Mouse (Mus musculus) hindbrain, embryonic 13.5 days (tissue): ENCODE measurements around the gene Borcs7. TPM values are rescaled to one million over a fixed set of nuclear protein-coding genes. Genes with fewer than 3 reads are reported as not detected.

Experiments
- ATAC-seq: fragments of 200-750 bp; cut with Nextera tagmentation; 2 replicates; pipeline ENCODE4 v1.8.0; 2017; ENCODE audit warnings: moderate TSS enrichment; ENCODE audit not compliant: low FRiP score
- H3K27ac ChIP-seq: fragments of 300-500 bp; sonication (generic); 2 replicates; pipeline ENCODE4 v1.5.1; 2015; ENCODE audit warnings: inconsistent platforms, mild to moderate bottlenecking, moderate library complexity
- H3K27me3 ChIP-seq: fragments of 300-500 bp; sonication (generic); 2 replicates; pipeline ENCODE4 v1.6.1; 2015; ENCODE audit warnings: mild to moderate bottlenecking, inconsistent platforms
- H3K36me3 ChIP-seq: fragments of 300-500 bp; sonication (generic); 2 replicates; pipeline ENCODE4 v1.6.1; 2015; ENCODE audit warnings: mild to moderate bottlenecking, inconsistent platforms
- H3K4me1 ChIP-seq: fragments of 300-500 bp; sonication (generic); replicated peaks from 2 replicates; pipeline ENCODE4 v1.6.1; 2015; ENCODE audit warnings: inconsistent platforms
- H3K4me2 ChIP-seq: fragments of 300-500 bp; sonication (generic); 2 replicates; pipeline ENCODE4 v1.6.1; 2015; ENCODE audit warnings: inconsistent platforms, mild to moderate bottlenecking, moderate library complexity
- H3K4me3 ChIP-seq: fragments of 300-500 bp; sonication (generic); 2 replicates; pipeline ENCODE4 v1.5.1; 2015; ENCODE audit warnings: mild to moderate bottlenecking, inconsistent platforms
- H3K9ac ChIP-seq: fragments of 300-500 bp; sonication (generic); 2 replicates; pipeline ENCODE4 v1.6.1; 2015; ENCODE audit warnings: mild to moderate bottlenecking, inconsistent platforms
- H3K9me3 ChIP-seq: fragments of 300-500 bp; sonication (generic); 2 replicates; pipeline ENCODE4 v1.6.1; 2016; ENCODE audit warnings: inconsistent platforms
- WGBS: fragments of 180-500 bp; shearing (Covaris S2); methylation state at CpG from one replicate; pipeline ENCODE4 v1.1.7; 2015; 5-methylcytosine and 5-hydroxymethylcytosine counted together
- polyA plus RNA-seq: library from polyadenylated mRNA; unstranded; fragments of >200 nt; fragmentation: Nextera tagmentation; extraction: Ambion mirVana; gene quantifications from 2 replicates; pipeline ENCODE4 v1.2.1, GENCODE M21; 2015

The Borcs7 gene
- polyA plus RNA-seq, 1 experiment from 2014 or later: 20.9 TPM

- H3K4me2 ChIP-seq: no peak overlapping the region
- no peak for ATAC-seq
- no peak overlapping the region for H3K9ac ChIP-seq
- H3K27ac ChIP-seq: no peak overlapping the region
- no peaks in the 10 kb centered on the region for H3K9me3 ChIP-seq
- H3K4me3 ChIP-seq: no peak overlapping the region
- peaks cover 5% of the 10 kb centered on the region for H3K4me1 ChIP-seq
- H3K27me3 ChIP-seq: 0 out of 2 replicates have a peak, but pooled peaks cover 3% of the 10 kb centered on the region
- no peaks in the 10 kb centered on the region for H3K36me3 ChIP-seq
- WGBS: 89% methylated on average over 10 of the region's 10 CpGs
These were observed 21.4 kb upstream of the Borcs7 start for GRCm38 (mm10) chr19:46668263-46668662.

- ATAC-seq: no peak
- H3K4me2 ChIP-seq: no peak overlapping the region
- H3K9ac ChIP-seq: no peak overlapping the region
- WGBS: 91% methylated on average over 5 of the region's 5 CpGs
- peaks cover 5% of the 10 kb centered on the region for H3K4me1 ChIP-seq
- H3K36me3 ChIP-seq: no peaks in the 10 kb centered on the region
- no peak overlapping the region for H3K4me3 ChIP-seq
- H3K9me3 ChIP-seq: no peaks in the 10 kb centered on the region
- 0 out of 2 replicates have a peak, but pooled peaks cover 3% of the 10 kb centered on the region for H3K27me3 ChIP-seq
- no peak overlapping the region for H3K27ac ChIP-seq
These were observed 19.9 kb upstream of the Borcs7 start for GRCm38 (mm10) chr19:46669802-46670201.

- Histone ChIP-seq H3K9me3 (no peaks in the 10 kb centered on the region), H3K4me3 (no peak overlapping the region), H3K36me3 (no peaks in the 10 kb centered on the region), H3K4me2 (no peak overlapping the region), H3K9ac (no peak overlapping the region), H3K4me1 (no peaks in the 10 kb centered on the region), H3K27ac (no peak overlapping the region), H3K27me3 (0 out of 2 replicates have a peak, but pooled peaks cover 3% of the 10 kb centered on the region)
- WGBS: 27% methylated on average over 13 of the region's 13 CpGs
- ATAC-seq: peak; percentile 82; the same call in 1 of the 2 replicates
These were observed 19.0 kb upstream of the Borcs7 start for GRCm38 (mm10) chr19:46670691-46671090.

- Histone ChIP-seq H3K27me3 (0 out of 2 replicates have a peak, but pooled peaks cover 3% of the 10 kb centered on the region), H3K9ac (no peak within 1 kb of the TSS), H3K4me3 (no peak within 1 kb of the TSS), H3K9me3 (no peaks in the 10 kb centered on the region), H3K4me1 (no peaks in the 10 kb centered on the region), H3K27ac (no peak within 1 kb of the TSS), H3K36me3 (no peaks in the 10 kb centered on the region), H3K4me2 (no peak within 1 kb of the TSS)
- WGBS: 72% methylated on average over 5 of the region's 5 CpGs
- no peak for ATAC-seq
These were observed 16.8 kb upstream of the Borcs7 start, which contains the start of gene Cyp17a1 for GRCm38 (mm10) chr19:46672766-46673418. TSS of gene Cyp17a1 (minus strand) at chr19:46673172.

GRCm38 (mm10) chr19:46675641-46676040 lies 14.1 kb upstream of the Borcs7 start:
- no peak overlapping the region for H3K4me3 ChIP-seq
- 0 out of 2 replicates have a peak, but pooled peaks cover 3% of the 10 kb centered on the region for H3K27me3 ChIP-seq
- no peak for ATAC-seq
- no peaks in the 10 kb centered on the region for H3K9me3 ChIP-seq
- H3K4me1 ChIP-seq: no peaks in the 10 kb centered on the region
- no peaks in the 10 kb centered on the region for H3K36me3 ChIP-seq
- H3K27ac ChIP-seq: no peak overlapping the region
- no peak overlapping the region for H3K9ac ChIP-seq
- H3K4me2 ChIP-seq: no peak overlapping the region
- 89% methylated on average over 3 of the region's 3 CpGs for WGBS

- Histone ChIP-seq H3K27me3 (no peaks in the 10 kb centered on the region), H3K27ac (no peak overlapping the region), H3K9me3 (no peaks in the 10 kb centered on the region), H3K4me1 (no peaks in the 10 kb centered on the region), H3K9ac (no peak overlapping the region), H3K4me2 (no peak overlapping the region), H3K4me3 (no peak overlapping the region), H3K36me3 (no peaks in the 10 kb centered on the region)
- WGBS: 71% methylated on average over 12 of the region's 12 CpGs
- no peak for ATAC-seq
These were observed 9.9 kb upstream of the Borcs7 start for GRCm38 (mm10) chr19:46679720-46680383.

GRCm38 (mm10) chr19:46690387-46690786 lies 681 bp downstream of the Borcs7 start:
- H3K4me3 ChIP-seq: peak overlapping the region; percentile 58
- peaks cover 14% of the 10 kb centered on the region for H3K36me3 ChIP-seq
- peak; percentile 60 for ATAC-seq
- no peaks in the 10 kb centered on the region for H3K9me3 ChIP-seq
- no peaks in the 10 kb centered on the region for H3K27me3 ChIP-seq
- 74% methylated on average over 11 of the region's 11 CpGs for WGBS
- peaks cover 6% of the 10 kb centered on the region; the same call in 1 of the 2 replicates for H3K4me1 ChIP-seq
- H3K4me2 ChIP-seq: peak overlapping the region; percentile 56
- peak overlapping the region; percentile 80 for H3K9ac ChIP-seq
- H3K27ac ChIP-seq: peak overlapping the region; percentile 84

- no peak overlapping the region for H3K4me3 ChIP-seq
- WGBS: 85% methylated on average over 2 of the region's 2 CpGs
- no peak overlapping the region for H3K27ac ChIP-seq
- H3K9ac ChIP-seq: no peak overlapping the region
- H3K36me3 ChIP-seq: peaks cover 16% of the 10 kb centered on the region
- H3K4me1 ChIP-seq: peaks cover 6% of the 10 kb centered on the region; the same call in 1 of the 2 replicates
- H3K27me3 ChIP-seq: no peaks in the 10 kb centered on the region
- H3K9me3 ChIP-seq: no peaks in the 10 kb centered on the region
- no peak overlapping the region for H3K4me2 ChIP-seq
- ATAC-seq: no peak
These were observed 1.4 kb downstream of the Borcs7 start for GRCm38 (mm10) chr19:46691078-46691477.

GRCm38 (mm10) chr19:46693146-46693545 lies 3.4 kb downstream of the Borcs7 start:
- Histone ChIP-seq H3K4me1 (peaks cover 6% of the 10 kb centered on the region; the same call in 1 of the 2 replicates), H3K9me3 (no peaks in the 10 kb centered on the region), H3K36me3 (peaks cover 21% of the 10 kb centered on the region), H3K27ac (no peak overlapping the region), H3K4me3 (no peak overlapping the region), H3K9ac (no peak overlapping the region), H3K27me3 (no peaks in the 10 kb centered on the region), H3K4me2 (no peak overlapping the region)
- no peak for ATAC-seq
- whole genome bisulfite sequencing: 85% methylated on average over 4 of the region's 4 CpGs

- Histone ChIP-seq H3K4me1 (no peaks in the 10 kb centered on the region), H3K27me3 (no peaks in the 10 kb centered on the region), H3K9me3 (no peaks in the 10 kb centered on the region), H3K9ac (no peak overlapping the region), H3K36me3 (peaks cover 33% of the 10 kb centered on the region), H3K4me2 (no peak overlapping the region), H3K27ac (no peak overlapping the region), H3K4me3 (no peak overlapping the region)
- 96% methylated on average over 8 of the region's 8 CpGs for WGBS
- ATAC-seq: no peak
These were observed 6.8 kb downstream of the Borcs7 start for GRCm38 (mm10) chr19:46696482-46696881.

GRCm38 (mm10) chr19:46696943-46697342 lies 7.2 kb downstream of the Borcs7 start:
- Histone ChIP-seq H3K4me3 (no peak overlapping the region), H3K4me2 (no peak overlapping the region), H3K4me1 (no peaks in the 10 kb centered on the region), H3K36me3 (peaks cover 33% of the 10 kb centered on the region), H3K9ac (no peak overlapping the region), H3K9me3 (no peaks in the 10 kb centered on the region), H3K27ac (no peak overlapping the region), H3K27me3 (no peaks in the 10 kb centered on the region)
- ATAC-seq: no peak
- 92% methylated on average over 7 of the region's 7 CpGs for WGBS

- Histone ChIP-seq H3K4me2 (no peak overlapping the region), H3K27me3 (no peaks in the 10 kb centered on the region), H3K9ac (no peak overlapping the region), H3K4me1 (no peaks in the 10 kb centered on the region), H3K9me3 (no peaks in the 10 kb centered on the region), H3K27ac (no peak overlapping the region), H3K4me3 (no peak overlapping the region), H3K36me3 (peaks cover 33% of the 10 kb centered on the region)
- ATAC-seq: no peak
- 54% methylated on average over 19 of the region's 19 CpGs for WGBS
These were observed 8.3 kb downstream of the Borcs7 start for GRCm38 (mm10) chr19:46697840-46698517.
